Mouse (Mus musculus): ENCODE results near the gene Ddb1.
"Not testable (repeated sequence)": the region's sequence is repeated elsewhere in the genome, so short reads cannot be mapped to it uniquely, and the experiment has no call there.

Gene Ddb1

GRCm38 (mm10) chr19:10605293-10605900 lies at the start of gene Ddb1, which contains the start of gene Tkfc:
Ddb1 (plus strand) TSS chr19:10605327.
Tkfc (minus strand) TSS chr19:10605654.
- DNase-seq (ENCODE audit: extremely low spot score, low spot score): peak; percentile 99

GRCm38 (mm10) chr19:10555624-10556510 lies 49.3 kb upstream of the Ddb1 start, which contains the start of gene Tmem216:
Tmem216 (minus strand) TSS chr19:10556238.
- DNase-seq (ENCODE audit: extremely low spot score, low spot score): peak; percentile 81

GRCm38 (mm10) chr19:10557001-10557400 lies 48.1 kb upstream of the Ddb1 start:
- no peak for DNase-seq (ENCODE audit: extremely low spot score, low spot score)

- no peak for DNase-seq (ENCODE audit: extremely low spot score, low spot score)
These were observed 47.7 kb upstream of the Ddb1 start for GRCm38 (mm10) chr19:10557430-10557829.

GRCm38 (mm10) chr19:10557837-10558375 lies 47.2 kb upstream of the Ddb1 start:
- DNase-seq (ENCODE audit: extremely low spot score, low spot score): not testable (repeated sequence)

- DNase-seq (ENCODE audit: extremely low spot score, low spot score): no peak
These were observed 45.0 kb upstream of the Ddb1 start for GRCm38 (mm10) chr19:10560108-10560507.

- DNase-seq (ENCODE audit: extremely low spot score, low spot score): no peak
These were observed 43.4 kb upstream of the Ddb1 start for GRCm38 (mm10) chr19:10561558-10562314.

- DNase-seq (ENCODE audit: extremely low spot score, low spot score): no peak
These were observed 42.8 kb upstream of the Ddb1 start for GRCm38 (mm10) chr19:10562351-10562750.

- DNase-seq (ENCODE audit: extremely low spot score, low spot score): no peak
These were observed 40.8 kb upstream of the Ddb1 start for GRCm38 (mm10) chr19:10564278-10564677.

- DNase-seq (ENCODE audit: extremely low spot score, low spot score): no peak
These were observed 39.9 kb upstream of the Ddb1 start for GRCm38 (mm10) chr19:10565217-10565616.

GRCm38 (mm10) chr19:10569627-10570026 lies 35.5 kb upstream of the Ddb1 start:
- DNase-seq (ENCODE audit: extremely low spot score, low spot score): no peak

GRCm38 (mm10) chr19:10576690-10577561 lies 28.2 kb upstream of the Ddb1 start, which contains the start of the genes Cyb561a3 and Tmem138:
Cyb561a3 (plus strand) TSS chr19:10577172.
Tmem138 (minus strand) TSS chr19:10577362.
- DNase-seq (ENCODE audit: extremely low spot score, low spot score): peak; percentile 96

- no peak for DNase-seq (ENCODE audit: extremely low spot score, low spot score)
These were observed 25.0 kb upstream of the Ddb1 start for GRCm38 (mm10) chr19:10580102-10580501.

- no peak for DNase-seq (ENCODE audit: extremely low spot score, low spot score)
These were observed 24.4 kb upstream of the Ddb1 start for GRCm38 (mm10) chr19:10580761-10581160.

- no peak for DNase-seq (ENCODE audit: extremely low spot score, low spot score)
These were observed 23.1 kb upstream of the Ddb1 start for GRCm38 (mm10) chr19:10581984-10582383.

GRCm38 (mm10) chr19:10583550-10584146 lies 21.5 kb upstream of the Ddb1 start:
- DNase-seq (ENCODE audit: extremely low spot score, low spot score): no peak

GRCm38 (mm10) chr19:10585112-10585511 lies 20.0 kb upstream of the Ddb1 start:
- no peak for DNase-seq (ENCODE audit: extremely low spot score, low spot score)

- no peak for DNase-seq (ENCODE audit: extremely low spot score, low spot score)
These were observed 17.9 kb upstream of the Ddb1 start for GRCm38 (mm10) chr19:10587231-10587630.

GRCm38 (mm10) chr19:10589127-10589857 lies 15.8 kb upstream of the Ddb1 start:
- DNase-seq (ENCODE audit: extremely low spot score, low spot score): no peak
